Mouse (Mus musculus) thymus, postnatal 4 days (tissue): ENCODE measurements around the gene Megf8.

ENCODE experiments used
- DNase-seq: peaks from one replicate; pipeline ENCODE4 v3.0.0; 2021

Megf8 gene

GRCm38 (mm10) chr7:25279861-25280791 lies 36.8 kb upstream of the Megf8 start:
- peak; percentile 46 for DNase-seq

- peak; percentile 15 for DNase-seq
Measured at GRCm38 (mm10) chr7:25281166-25281733, 35.7 kb upstream of the Megf8 start.

DNA sequence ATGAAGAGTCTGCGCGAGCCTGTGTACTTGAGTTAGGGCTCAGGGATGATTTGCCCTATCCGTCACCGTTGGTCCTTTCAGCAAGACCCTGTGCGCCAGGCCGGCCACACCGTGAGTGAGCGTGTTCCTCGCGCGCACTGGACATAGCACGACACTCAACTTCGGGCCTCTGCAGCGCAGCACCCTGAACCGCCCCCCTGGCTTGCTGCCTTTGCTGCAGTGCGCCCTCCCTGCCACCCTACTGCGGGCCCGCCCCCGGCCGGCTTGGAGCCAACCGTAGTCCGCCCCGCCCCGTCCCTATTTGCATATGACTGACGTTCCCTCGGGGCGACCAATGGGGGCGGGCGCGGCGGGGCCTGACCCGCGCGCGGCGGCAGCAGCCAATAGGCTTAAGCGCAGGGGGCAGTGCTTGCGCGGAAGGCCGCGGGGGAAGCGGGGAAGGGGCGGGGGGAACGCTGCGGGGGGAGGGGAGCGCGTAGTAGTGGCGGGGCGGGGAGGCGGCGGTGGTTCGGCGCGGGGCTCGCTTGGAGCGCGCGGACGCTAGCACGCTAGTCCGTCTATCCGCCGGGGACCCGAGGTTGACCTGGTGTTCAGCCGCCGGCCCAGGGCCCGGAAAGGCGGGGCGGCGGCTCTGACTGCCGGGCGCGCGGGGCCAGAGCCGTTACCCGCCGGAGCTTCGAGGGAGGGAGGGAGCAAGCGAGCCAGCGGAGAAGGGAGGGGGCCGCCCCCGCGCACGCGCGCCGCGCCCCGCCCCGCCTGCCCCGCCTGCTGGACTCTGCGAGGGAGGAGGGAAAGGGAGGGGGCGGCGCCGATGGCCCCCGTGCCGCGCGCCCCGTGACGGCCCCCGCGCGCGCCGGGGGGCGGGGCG lies 35.0 kb upstream of the Megf8 start:
- DNase-seq = peak; percentile 99

DNA sequence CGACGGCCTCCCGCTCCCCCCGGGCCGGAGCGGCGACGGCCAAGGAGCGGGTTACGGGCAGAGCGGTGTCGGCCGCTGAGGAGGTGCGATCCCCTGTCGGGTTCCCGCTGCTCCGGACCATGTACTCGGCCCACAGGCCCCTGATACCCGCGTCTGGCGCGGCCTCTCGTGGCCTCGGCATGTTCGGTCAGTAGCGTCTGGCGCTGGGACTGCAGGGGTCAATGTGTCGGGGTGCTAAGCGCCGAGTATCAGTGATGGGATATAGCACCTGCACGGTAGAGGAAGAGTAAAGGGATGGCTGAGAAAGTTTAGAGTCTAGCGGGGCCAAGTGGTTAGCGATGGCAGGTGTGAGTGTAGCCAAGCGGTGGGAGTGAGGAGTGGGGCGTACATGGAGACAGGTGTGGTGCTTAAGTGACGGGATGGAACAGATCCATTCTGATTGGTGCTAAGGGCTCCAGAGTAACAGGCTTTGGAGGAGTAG lies 34.2 kb upstream of the Megf8 start:
- DNase-seq = peak; percentile 61

DNA sequence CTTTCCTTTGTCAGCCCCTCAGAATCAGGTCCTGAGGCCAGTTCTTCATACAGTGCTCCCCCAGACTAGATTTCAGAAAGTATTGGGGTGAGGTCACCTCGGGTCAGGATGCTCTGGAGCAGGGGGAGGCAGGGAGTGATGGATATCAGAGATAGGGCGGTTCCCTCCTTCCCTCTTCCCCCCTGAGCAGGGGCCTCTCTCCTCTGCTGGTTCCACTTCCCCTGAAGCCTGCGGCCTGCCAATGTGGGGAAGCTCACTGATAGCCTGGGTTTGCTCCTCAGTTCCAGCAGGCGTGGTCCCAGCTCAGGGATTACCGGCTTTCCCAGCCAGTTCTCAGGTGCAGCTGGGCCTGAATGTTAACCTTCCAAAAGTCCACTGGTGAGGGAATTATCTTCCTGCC lies 33.3 kb upstream of the Megf8 start:
- DNase-seq = peak; percentile 30

DNA sequence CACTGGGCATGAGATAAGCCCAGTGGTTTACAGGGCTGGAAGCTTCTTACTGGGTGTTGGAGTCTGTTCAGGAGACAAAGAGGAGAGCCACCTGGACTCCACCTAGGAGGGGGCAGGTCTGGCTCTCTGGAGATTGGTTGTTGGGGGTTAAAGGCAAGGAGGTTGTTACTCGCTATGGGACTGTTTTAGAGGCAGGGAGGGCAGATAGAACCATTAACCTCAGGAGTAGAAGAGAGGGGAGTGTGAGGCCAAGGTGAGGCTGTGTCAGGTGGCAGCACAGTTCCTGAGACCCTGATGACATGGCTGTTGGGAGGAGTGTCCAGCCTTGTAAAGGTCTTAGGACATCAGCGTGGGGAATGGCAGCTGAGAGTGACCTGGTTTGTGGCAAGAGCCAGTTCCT lies 32.8 kb upstream of the Megf8 start:
- DNase-seq = peak; percentile 11

DNA sequence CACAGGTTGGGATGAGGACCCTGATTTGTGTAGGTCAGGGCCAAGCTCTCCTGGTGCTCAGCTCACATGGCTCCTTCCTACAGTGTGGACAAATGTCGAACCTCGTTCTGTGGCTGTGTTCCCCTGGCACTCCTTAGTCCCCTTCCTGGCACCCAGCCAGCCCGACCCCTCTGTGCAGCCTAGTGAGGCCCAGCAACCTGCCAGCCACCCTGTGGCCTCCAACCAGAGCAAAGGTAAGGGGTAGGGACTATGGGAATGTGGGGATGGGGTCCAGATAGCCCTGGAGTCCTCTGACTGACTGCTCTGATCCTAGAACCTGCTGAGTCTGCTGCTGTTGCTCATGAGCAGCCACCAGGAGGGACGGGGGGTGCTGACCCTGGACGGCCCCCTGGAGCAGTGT lies 32.2 kb upstream of the Megf8 start:
- no peak for DNase-seq

DNA sequence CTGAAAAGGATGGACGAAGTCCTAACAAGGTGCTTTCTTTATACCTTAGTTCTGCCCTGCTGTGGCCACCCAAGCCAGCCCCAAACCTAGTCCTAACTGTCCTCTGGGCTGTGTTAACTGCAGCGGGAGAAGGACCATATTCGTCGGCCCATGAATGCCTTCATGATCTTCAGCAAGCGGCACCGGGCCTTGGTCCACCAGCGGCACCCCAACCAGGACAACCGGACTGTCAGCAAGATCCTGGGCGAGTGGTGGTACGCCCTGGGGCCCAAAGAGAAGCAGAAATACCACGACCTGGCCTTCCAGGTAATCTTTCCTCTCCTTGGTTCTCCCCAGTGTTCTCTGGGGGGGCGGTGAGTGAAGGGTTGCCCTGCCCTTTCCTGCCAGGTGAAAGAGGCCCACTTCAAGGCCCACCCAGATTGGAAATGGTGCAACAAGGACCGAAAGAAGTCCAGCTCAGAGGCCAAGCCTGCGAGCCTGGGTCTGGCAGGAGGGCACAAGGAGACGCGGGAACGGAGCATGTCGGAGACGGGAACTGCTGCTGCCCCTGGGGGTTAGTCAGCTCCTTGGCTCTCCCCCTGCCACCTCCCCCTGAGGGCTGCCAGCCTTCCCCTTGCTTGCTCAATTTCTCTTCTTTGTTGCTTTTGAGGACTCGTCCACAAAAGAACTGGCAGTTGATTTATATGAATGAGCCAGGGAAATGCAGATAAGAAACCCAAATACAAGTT lies 31.3 kb upstream of the Megf8 start:
- no peak for DNase-seq

GRCm38 (mm10) chr7:25286989-25287388 lies 30.0 kb upstream of the Megf8 start:
- DNase-seq = peak; percentile 22

GRCm38 (mm10) chr7:25288011-25288410 lies 29.0 kb upstream of the Megf8 start:
- no peak for DNase-seq

DNA sequence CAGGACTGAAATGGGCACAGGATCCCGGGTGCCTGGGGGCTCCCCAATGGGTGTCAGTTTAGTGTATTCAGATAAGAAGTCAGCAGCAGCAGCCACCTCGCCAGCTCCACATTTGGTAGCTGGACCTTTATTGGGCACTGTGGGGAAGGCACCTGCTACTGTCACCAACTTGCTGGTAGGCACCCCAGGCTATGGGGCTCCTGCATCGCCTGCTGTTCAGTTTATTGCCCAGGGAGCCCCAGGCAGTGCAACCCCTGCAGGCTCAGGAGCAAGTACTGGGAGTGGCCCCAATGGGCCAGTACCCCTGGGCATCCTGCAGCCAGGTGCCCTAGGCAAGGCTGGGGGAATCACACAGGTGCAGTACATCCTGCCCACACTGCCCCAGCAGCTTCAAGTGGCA lies 28.2 kb upstream of the Megf8 start:
- DNase-seq = no peak

GRCm38 (mm10) chr7:25289925-25290324 lies 27.0 kb upstream of the Megf8 start:
- DNase-seq = peak; percentile 13

GRCm38 (mm10) chr7:25290463-25290862 lies 26.5 kb upstream of the Megf8 start:
- peak; percentile 4 for DNase-seq

DNA sequence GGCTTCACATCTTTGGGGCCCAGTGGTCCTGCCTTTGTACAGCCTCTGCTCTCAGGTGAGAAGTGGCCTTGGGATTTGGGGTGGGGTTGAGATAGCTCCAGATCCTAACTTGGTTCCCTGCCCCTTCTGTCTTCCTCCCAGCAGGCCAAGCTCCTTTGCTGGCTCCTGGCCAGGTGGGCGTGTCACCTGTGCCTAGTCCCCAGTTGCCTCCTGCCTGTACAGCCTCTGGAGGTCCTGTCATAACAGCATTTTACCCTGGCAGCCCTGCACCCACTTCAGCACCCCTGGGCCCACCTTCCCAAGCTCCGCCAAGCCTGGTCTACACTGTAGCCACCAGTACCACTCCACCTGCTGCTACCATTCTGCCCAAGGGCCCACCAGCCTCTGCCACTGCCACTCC lies 26.1 kb upstream of the Megf8 start:
- DNase-seq = peak; percentile 10

DNA sequence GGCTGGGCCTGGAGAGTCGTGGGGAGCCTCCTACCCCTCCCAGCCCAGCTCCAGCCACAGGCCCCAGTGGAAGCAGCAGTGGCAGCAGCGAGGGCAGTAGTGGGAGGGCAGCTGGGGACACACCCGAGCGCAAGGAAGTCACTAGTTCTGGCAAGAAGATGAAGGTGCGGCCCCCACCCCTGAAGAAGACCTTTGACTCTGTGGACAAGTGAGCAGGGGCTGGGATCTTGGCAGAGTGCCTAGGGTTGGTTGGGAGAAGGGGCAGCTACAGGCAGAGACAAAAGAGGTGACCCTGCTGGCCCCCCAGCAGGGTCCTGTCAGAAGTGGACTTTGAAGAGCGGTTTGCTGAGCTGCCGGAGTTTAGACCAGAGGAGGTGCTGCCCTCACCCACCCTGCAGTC lies 24.9 kb upstream of the Megf8 start:
- DNase-seq = peak; percentile 8

DNA sequence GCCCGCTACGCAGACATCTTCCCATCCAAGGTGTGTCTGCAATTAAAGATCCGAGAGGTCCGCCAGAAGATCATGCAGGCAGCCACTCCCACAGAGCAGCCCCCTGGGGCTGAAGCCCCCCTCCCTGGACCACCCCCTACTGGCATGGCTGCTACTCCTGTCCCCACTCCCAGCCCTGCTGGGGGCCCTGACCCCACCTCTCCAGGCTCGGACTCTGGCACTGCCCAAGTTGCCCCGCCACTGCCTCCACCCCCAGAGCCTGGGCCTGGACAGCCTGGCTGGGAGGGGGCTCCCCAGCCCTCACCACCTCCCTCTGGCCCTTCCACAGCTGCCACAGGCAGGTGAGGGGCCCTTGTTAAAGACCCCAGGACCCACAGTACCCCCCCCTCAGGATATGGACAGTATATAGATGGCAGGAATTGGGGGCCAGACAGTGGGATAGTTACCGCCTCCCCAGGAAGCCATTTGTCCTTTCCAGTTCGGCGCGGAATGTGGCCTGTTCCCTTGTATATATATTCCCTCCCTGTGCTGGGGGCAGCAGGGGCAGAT lies 23.7 kb upstream of the Megf8 start:
- peak; percentile 12 for DNase-seq

DNA sequence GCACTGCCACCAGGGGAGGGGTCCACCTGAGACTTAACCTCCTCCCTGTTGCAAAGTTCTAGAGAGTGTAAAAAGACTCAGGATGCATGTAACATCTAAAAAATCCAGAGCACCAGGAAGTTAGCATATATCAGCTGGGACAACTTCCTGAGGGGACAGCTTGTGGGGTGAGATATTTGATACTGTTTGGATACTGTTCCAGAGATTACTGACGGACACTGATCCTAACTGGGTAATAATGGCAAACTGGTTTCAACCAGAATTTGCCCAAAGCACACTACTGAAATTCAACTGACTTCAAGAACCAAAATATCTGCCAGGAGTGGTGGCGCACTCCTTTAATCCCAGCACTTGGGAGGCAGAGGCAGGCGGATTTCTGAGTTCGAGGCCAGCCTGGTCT lies 22.5 kb upstream of the Megf8 start:
- no peak for DNase-seq

GRCm38 (mm10) chr7:25294960-25295722 lies 21.8 kb upstream of the Megf8 start:
- no peak for DNase-seq

- peak; percentile 80 for DNase-seq
Measured at GRCm38 (mm10) chr7:25296945-25297453, 20.0 kb upstream of the Megf8 start.

DNA sequence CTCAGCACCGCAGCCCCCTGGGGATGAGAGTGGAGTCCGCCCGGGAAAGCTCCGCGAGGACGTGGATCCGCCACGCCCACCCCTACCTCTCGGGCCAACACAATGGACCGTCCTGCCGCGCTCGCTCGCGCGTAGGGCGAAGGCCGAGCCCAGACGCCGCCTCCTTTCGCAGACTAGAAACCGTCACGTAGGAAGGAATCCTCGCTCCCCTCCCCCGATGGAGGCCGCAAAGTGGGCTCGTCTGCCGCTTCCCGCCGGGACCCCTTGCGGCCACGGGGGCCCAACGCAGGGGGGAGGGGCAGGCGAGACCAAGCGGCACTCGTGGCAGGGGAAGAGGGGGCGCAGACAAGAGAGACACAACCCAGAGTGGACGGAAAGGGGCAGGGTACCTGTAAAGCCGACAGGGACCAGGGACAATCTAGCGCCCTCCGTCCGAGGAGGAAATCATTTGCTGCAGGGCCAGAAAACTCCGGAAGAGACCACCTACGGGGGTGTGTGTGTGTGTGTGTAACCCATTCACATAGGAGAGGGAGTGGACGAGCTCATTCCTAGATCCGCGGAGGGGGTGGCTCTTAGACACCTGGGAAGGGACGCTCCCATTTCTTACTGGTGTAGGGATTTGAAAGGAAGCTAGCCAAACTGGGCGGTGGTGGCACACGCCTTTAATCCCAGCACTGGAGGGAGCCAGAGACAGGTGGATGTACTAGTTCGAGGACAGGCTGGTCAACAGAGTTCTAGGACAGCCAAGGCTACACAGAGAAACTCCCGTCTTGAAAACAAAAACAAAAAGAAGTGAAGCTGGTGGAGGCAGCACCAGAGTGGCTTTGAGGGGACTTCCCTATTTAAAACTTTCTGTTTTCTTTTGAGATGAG lies 19.3 kb upstream of the Megf8 start, which contains the start of gene Pafah1b3:
Gene Pafah1b3 (minus strand): TSS at position 533 of the 872 bp plus-strand sequence.
- peak; percentile 93 for DNase-seq
